Mouse (Mus musculus): ENCODE measurements at regions not wholly inside any gene's neighbourhood (a gene's known extent, or its start where the extent isn't known, plus 50 kb on each side); places are given as distances from the start of the nearest gene placed in this dataset.

DNA sequence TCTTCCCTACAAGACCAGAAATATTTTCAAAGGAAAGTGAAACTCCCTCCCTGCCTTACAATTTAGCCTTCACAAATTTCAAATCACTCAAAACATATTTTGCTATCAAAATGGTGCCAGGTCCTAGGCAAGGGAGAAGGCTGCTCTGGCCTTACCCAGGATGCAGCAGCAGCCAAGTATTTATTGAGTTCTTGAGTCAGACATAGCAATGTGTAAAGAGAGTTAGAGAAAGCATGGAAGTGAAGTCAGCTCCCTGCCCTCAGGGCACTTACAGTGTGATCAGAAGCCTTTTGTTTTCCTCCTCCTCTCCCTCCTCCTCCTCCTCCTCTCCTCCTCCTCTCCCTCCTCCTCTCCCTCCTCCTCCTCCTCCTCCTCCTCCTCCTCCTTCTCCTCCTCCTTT lies 194.6 kb upstream of the Sox9 start:
- DNase-seq (ENCODE audit: extremely low read depth, low read depth, low spot score) = no peak
- H3K36me3 ChIP-seq (ENCODE audit: control insufficient read depth, insufficient read depth, low read length) = no peaks in the 10 kb centered on the region
- no peaks in the 10 kb centered on the region for H3K27me3 ChIP-seq (ENCODE audit: control insufficient read depth, insufficient read depth, low read length)
- no peak for TF ChIP-seq CTCF (IDR thresholded peaks at IDR 0.05; ENCODE audit: low read depth, low read length)
- TF ChIP-seq POLR2A (IDR thresholded peaks at IDR 0.05; ENCODE audit: extremely low read depth, insufficient read depth, low read length) = no peak
- no peaks in the 10 kb centered on the region for H3K79me2 ChIP-seq (ENCODE audit: control insufficient read depth, insufficient read depth, low read length)
- H3K9ac ChIP-seq (ENCODE audit: low read depth, low read length) = no peak overlapping the region
- no peak overlapping the region for H3K4me3 ChIP-seq (ENCODE audit: insufficient read depth, low read depth, low read length)
- no peaks in the 10 kb centered on the region for H3K4me1 ChIP-seq (ENCODE audit: control insufficient read depth, insufficient read depth, low read length)
- no peak overlapping the region for H3K27ac ChIP-seq (replicated peaks; ENCODE audit: insufficient read depth, low read depth, low read length)

DNA sequence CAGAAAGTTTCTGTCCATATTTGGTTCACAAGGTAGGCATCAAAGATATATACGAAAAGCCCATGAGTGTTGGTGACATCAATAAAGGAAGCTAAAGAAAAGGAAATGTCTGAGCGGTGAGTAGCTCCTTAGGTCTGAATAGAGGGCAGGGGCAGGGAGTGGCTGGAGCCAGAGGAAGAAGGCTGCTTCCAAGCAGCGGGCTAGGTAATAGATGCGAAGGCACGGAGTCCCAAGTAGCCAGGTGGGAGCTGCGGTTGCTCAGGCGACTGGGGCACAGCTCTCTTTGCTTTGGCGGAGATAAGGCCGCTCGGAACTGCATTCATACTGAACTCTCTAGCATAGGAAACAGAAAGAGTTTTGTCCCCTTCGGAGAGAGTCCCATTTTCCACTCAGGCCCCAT lies 193.9 kb upstream of the Sox9 start:
- H3K79me2 ChIP-seq (ENCODE audit: control insufficient read depth, insufficient read depth, low read length) = no peaks in the 10 kb centered on the region
- 57% methylated on average over 11 of the region's 11 CpGs for WGBS
- TF ChIP-seq CTCF (IDR thresholded peaks at IDR 0.05; ENCODE audit: low read depth, low read length) = no peak
- no peak for TF ChIP-seq POLR2A (IDR thresholded peaks at IDR 0.05; ENCODE audit: extremely low read depth, insufficient read depth, low read length)
- no peak overlapping the region for H3K4me3 ChIP-seq (ENCODE audit: insufficient read depth, low read depth, low read length)
- no peak overlapping the region for H3K27ac ChIP-seq (replicated peaks; ENCODE audit: insufficient read depth, low read depth, low read length)
- no peaks in the 10 kb centered on the region for H3K4me1 ChIP-seq (ENCODE audit: control insufficient read depth, insufficient read depth, low read length)
- no peaks in the 10 kb centered on the region for H3K27me3 ChIP-seq (ENCODE audit: control insufficient read depth, insufficient read depth, low read length)
- no peak overlapping the region for H3K9ac ChIP-seq (ENCODE audit: low read depth, low read length)
- no peak for DNase-seq (ENCODE audit: extremely low read depth, low read depth, low spot score)
- no peaks in the 10 kb centered on the region for H3K36me3 ChIP-seq (ENCODE audit: control insufficient read depth, insufficient read depth, low read length)

DNA sequence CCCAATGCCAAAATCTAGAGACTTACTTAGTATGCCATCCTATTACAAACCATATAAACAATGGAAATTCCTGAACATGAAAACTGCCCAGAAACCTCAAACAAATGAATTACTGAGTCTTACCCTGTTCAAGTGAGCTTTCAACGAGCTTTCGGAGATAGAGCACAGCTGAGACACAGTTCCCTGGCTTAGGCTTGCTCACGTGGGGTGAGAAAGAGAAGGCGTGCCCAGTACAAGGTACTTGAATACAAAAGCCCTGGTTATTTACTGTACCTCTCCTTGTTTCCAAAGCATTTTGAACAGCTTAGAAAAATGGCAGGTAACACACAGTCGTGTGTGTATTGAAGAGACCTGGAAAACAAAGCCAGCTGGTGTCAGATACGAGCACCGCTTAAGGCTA lies 191.8 kb upstream of the Sox9 start:
- 89% methylated on average over 7 of the region's 7 CpGs for WGBS
- Histone ChIP-seq H3K79me2 (ENCODE audit: control insufficient read depth, insufficient read depth, low read length) (no peaks in the 10 kb centered on the region), H3K4me1 (ENCODE audit: control insufficient read depth, insufficient read depth, low read length) (no peaks in the 10 kb centered on the region), H3K4me3 (ENCODE audit: insufficient read depth, low read depth, low read length) (no peak overlapping the region), H3K9ac (ENCODE audit: low read depth, low read length) (no peak overlapping the region), H3K36me3 (ENCODE audit: control insufficient read depth, insufficient read depth, low read length) (no peaks in the 10 kb centered on the region), H3K27me3 (ENCODE audit: control insufficient read depth, insufficient read depth, low read length) (no peaks in the 10 kb centered on the region), H3K27ac (replicated peaks; ENCODE audit: insufficient read depth, low read depth, low read length) (no peak overlapping the region)
- DNase-seq (ENCODE audit: extremely low read depth, low read depth, low spot score) = no peak
- no peak for TF ChIP-seq POLR2A (IDR thresholded peaks at IDR 0.05; ENCODE audit: extremely low read depth, insufficient read depth, low read length)
- no peak for TF ChIP-seq CTCF (IDR thresholded peaks at IDR 0.05; ENCODE audit: low read depth, low read length)

DNA sequence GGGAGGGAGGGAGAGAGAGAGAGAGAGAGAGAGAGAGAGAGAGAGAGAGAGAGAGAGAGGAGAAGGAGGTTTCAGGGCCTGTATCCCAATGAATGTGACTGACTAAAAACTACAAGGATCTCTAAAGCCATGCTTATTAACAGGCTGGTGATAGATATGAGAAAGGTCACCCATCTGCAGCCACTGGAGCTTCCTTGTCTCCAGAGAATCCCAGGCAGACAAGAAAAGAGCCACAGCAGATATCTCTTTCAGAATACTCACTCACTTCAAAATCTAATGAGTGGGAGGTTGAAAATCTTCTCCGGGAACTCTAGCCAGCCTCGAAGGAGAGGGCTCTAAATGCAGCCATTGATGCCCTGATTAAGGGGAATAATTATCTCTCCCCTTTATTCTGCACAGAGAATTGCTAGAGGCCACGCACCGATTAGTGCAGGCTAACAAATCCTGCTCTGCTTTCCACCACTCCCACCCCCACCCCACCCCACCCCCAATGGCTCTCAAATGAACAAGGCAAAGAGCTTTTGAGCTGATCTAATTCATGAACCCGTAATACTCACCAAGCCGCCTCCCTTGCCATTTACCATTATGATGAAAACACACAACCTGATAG lies 189.5 kb upstream of the Sox9 start:
- Histone ChIP-seq H3K27ac (replicated peaks; ENCODE audit: insufficient read depth, low read depth, low read length) (no peak overlapping the region), H3K4me1 (ENCODE audit: control insufficient read depth, insufficient read depth, low read length) (no peaks in the 10 kb centered on the region), H3K9ac (ENCODE audit: low read depth, low read length) (no peak overlapping the region), H3K27me3 (ENCODE audit: control insufficient read depth, insufficient read depth, low read length) (no peaks in the 10 kb centered on the region), H3K36me3 (ENCODE audit: control insufficient read depth, insufficient read depth, low read length) (no peaks in the 10 kb centered on the region), H3K79me2 (ENCODE audit: control insufficient read depth, insufficient read depth, low read length) (no peaks in the 10 kb centered on the region), H3K4me3 (ENCODE audit: insufficient read depth, low read depth, low read length) (no peak overlapping the region)
- 79% methylated on average over 6 of the region's 6 CpGs for WGBS
- TF ChIP-seq CTCF (IDR thresholded peaks at IDR 0.05; ENCODE audit: low read depth, low read length) (no peak), POLR2A (IDR thresholded peaks at IDR 0.05; ENCODE audit: extremely low read depth, insufficient read depth, low read length) (no peak)
- no peak for DNase-seq (ENCODE audit: extremely low read depth, low read depth, low spot score)

DNA sequence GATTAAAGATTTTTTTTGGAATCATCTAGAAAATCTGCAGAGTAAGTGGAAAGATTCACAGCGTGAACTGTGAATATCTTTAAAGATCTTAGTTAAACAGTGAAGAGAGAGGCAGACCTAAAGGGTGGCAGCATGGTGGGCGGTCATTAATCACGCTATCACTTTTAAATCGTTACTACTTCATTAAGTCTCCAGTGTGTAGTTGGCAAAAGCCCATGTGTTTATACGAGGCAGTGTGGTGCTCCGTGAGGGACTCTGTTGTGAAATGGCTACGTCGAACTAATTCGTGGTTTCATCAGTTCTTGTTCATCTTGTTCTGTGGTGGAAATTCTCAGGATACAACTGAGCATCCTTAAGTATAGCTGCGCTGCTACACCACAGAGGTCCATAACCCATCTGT lies 188.2 kb upstream of the Sox9 start:
- no peaks in the 10 kb centered on the region for H3K4me1 ChIP-seq (ENCODE audit: control insufficient read depth, insufficient read depth, low read length)
- TF ChIP-seq POLR2A (IDR thresholded peaks at IDR 0.05; ENCODE audit: extremely low read depth, insufficient read depth, low read length) = no peak
- TF ChIP-seq CTCF (IDR thresholded peaks at IDR 0.05; ENCODE audit: low read depth, low read length) = no peak
- no peak overlapping the region for H3K27ac ChIP-seq (replicated peaks; ENCODE audit: insufficient read depth, low read depth, low read length)
- H3K79me2 ChIP-seq (ENCODE audit: control insufficient read depth, insufficient read depth, low read length) = no peaks in the 10 kb centered on the region
- H3K27me3 ChIP-seq (ENCODE audit: control insufficient read depth, insufficient read depth, low read length) = no peaks in the 10 kb centered on the region
- H3K4me3 ChIP-seq (ENCODE audit: insufficient read depth, low read depth, low read length) = no peak overlapping the region
- H3K9ac ChIP-seq (ENCODE audit: low read depth, low read length) = no peak overlapping the region
- 75% methylated on average over 10 of the region's 10 CpGs for WGBS
- no peak for DNase-seq (ENCODE audit: extremely low read depth, low read depth, low spot score)
- H3K36me3 ChIP-seq (ENCODE audit: control insufficient read depth, insufficient read depth, low read length) = no peaks in the 10 kb centered on the region

DNA sequence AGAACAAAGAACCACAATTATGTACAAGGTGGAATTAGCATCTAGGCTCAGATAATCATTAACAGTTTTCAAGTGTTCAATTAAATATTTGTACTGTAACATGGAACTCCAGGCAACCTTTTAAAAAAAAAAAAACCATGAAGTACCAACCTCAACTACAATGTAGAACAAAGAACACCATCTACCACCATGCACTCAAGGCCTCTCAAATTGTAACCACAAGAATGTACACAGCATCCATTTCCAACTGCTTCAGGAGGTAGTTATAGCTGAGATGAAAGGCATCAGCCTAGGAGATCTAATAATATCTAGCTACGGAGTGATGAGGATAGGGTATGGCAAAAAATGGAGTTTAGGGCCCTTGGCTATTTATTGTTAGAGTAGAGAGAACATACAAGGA lies 174.7 kb upstream of the Sox9 start:
- Histone ChIP-seq H3K4me3 (ENCODE audit: insufficient read depth, low read depth, low read length) (no peak overlapping the region), H3K27me3 (ENCODE audit: control insufficient read depth, insufficient read depth, low read length) (no peaks in the 10 kb centered on the region), H3K79me2 (ENCODE audit: control insufficient read depth, insufficient read depth, low read length) (no peaks in the 10 kb centered on the region), H3K9ac (ENCODE audit: low read depth, low read length) (no peak overlapping the region), H3K4me1 (ENCODE audit: control insufficient read depth, insufficient read depth, low read length) (no peaks in the 10 kb centered on the region), H3K36me3 (ENCODE audit: control insufficient read depth, insufficient read depth, low read length) (no peaks in the 10 kb centered on the region), H3K27ac (replicated peaks; ENCODE audit: insufficient read depth, low read depth, low read length) (no peak overlapping the region)
- TF ChIP-seq POLR2A (IDR thresholded peaks at IDR 0.05; ENCODE audit: extremely low read depth, insufficient read depth, low read length) = no peak
- no peak for TF ChIP-seq CTCF (IDR thresholded peaks at IDR 0.05; ENCODE audit: low read depth, low read length)
- DNase-seq (ENCODE audit: extremely low read depth, low read depth, low spot score) = no peak
- 86% methylated on average over 1 of the region's 1 CpGs for WGBS
